In genomic region chr4:134975261-134975928, GRCm38 (mm10) we compare ENCODE assay signal across 8 mouse cellular contexts. TPM values are rescaled to one million over a fixed set of nuclear protein-coding genes. Genes with fewer than 3 reads are reported as not detected.
DNase-seq lines count a peak whose midpoint lies in the region; ATAC-seq and TF ChIP-seq lines count a peak whose summit lies in the region.

No protein-coding gene starts in this region.

- H3K4me2 ChIP-seq in lung, embryonic 14.5 days = no peak overlapping the region
- no peak overlapping the region for H3K4me2 ChIP-seq in forebrain, embryonic 15.5 days (replicated peaks)
- H3K4me2 ChIP-seq in midbrain, embryonic 13.5 days (replicated peaks) = peak overlapping the region; percentile 25; the same call in 1 of the 2 replicates

- DNase-seq in lung, embryonic 14.5 days = peak; percentile 77
- DNase-seq in lung, postnatal 36 days = no peak
- DNase-seq in gastrocnemius, postnatal 36 days = no peak
- DNase-seq in ovary, adult 18-20 months (ENCODE audit: low spot score) = no peak
- DNase-seq in urinary bladder, postnatal 25 days (ENCODE audit: low spot score) = no peak

- no peak for TF ChIP-seq POLR2A in bone marrow, adult 2 months (IDR thresholded peaks at IDR 0.05; ENCODE audit: borderline replicate concordance, control insufficient read depth, low read depth, low read length)

- TF ChIP-seq CTCF in lung, embryonic 14.5 days (IDR thresholded peaks at IDR 0.05; ENCODE audit: low read depth) = peak; percentile 67
- peak; percentile 40; the same call in 1 of the 2 replicates for TF ChIP-seq CTCF in bone marrow, adult 2 months (IDR thresholded peaks at IDR 0.05; ENCODE audit: control insufficient read depth, insufficient read depth, low read length)

- H3K4me1 ChIP-seq in lung, embryonic 14.5 days (ENCODE audit: insufficient read depth) = no peaks in the 10 kb centered on the region
- H3K4me1 ChIP-seq in bone marrow, adult 2 months (ENCODE audit: control insufficient read depth, insufficient read depth, low read length) = no peaks in the 10 kb centered on the region
- no peaks in the 10 kb centered on the region for H3K4me1 ChIP-seq in forebrain, embryonic 15.5 days
- peaks cover 7% of the 10 kb centered on the region; the same call in 1 of the 2 replicates for H3K4me1 ChIP-seq in midbrain, embryonic 13.5 days (replicated peaks)

- H3K27ac ChIP-seq in lung, embryonic 14.5 days (ENCODE audit: low read depth) = peak overlapping the region; percentile 86
- H3K27ac ChIP-seq in bone marrow, adult 2 months (ENCODE audit: control insufficient read depth, insufficient read depth, low read depth, low read length, poor library complexity) = no peak overlapping the region
- no peak overlapping the region for H3K27ac ChIP-seq in forebrain, embryonic 15.5 days (replicated peaks)
- H3K27ac ChIP-seq in midbrain, embryonic 13.5 days = no peak overlapping the region

- ATAC-seq in lung, embryonic 14.5 days (ENCODE audit: insufficient read depth) = peak; percentile 90
- 0 out of 2 replicates have a peak, but pooled peaks have one; percentile 35 for ATAC-seq in forebrain, embryonic 15.5 days (replicated peaks)
- ATAC-seq in midbrain, embryonic 13.5 days = 0 out of 2 replicates have a peak, but pooled peaks have one; percentile 56

- no peak overlapping the region for H3K4me3 ChIP-seq in lung, embryonic 14.5 days (ENCODE audit: low read depth, low read length)
- H3K4me3 ChIP-seq in bone marrow, adult 2 months (replicated peaks; ENCODE audit: control insufficient read depth, low read depth, low read length) = no peak overlapping the region
- H3K4me3 ChIP-seq in forebrain, embryonic 15.5 days = no peak overlapping the region
- no peak overlapping the region for H3K4me3 ChIP-seq in midbrain, embryonic 13.5 days (replicated peaks)

- WGBS in lung, embryonic 14.5 days = 32% methylated on average over 14 of the region's 14 CpGs
- WGBS in bone marrow, adult 2 months = 81% methylated on average over 14 of the region's 14 CpGs
- 15% methylated on average over 14 of the region's 14 CpGs for WGBS in forebrain, embryonic 15.5 days
- 24% methylated on average over 14 of the region's 14 CpGs for WGBS in midbrain, embryonic 13.5 days

- intact Hi-C loops in gastrocnemius, postnatal 36 days (cut with DNase I) = no loop called here

- H3K36me3 ChIP-seq in lung, embryonic 14.5 days (ENCODE audit: insufficient read depth) = no peaks in the 10 kb centered on the region
- no peaks in the 10 kb centered on the region for H3K36me3 ChIP-seq in forebrain, embryonic 15.5 days
- no peaks in the 10 kb centered on the region for H3K36me3 ChIP-seq in midbrain, embryonic 13.5 days

- H3K9ac ChIP-seq in lung, embryonic 14.5 days = no peak overlapping the region
- H3K9ac ChIP-seq in forebrain, embryonic 15.5 days (replicated peaks) = no peak overlapping the region
- no peak overlapping the region for H3K9ac ChIP-seq in midbrain, embryonic 13.5 days (replicated peaks)

- H3K27me3 ChIP-seq in lung, embryonic 14.5 days (ENCODE audit: insufficient read depth, low read length) = no peaks in the 10 kb centered on the region
- no peaks in the 10 kb centered on the region for H3K27me3 ChIP-seq in forebrain, embryonic 15.5 days
- peaks cover 3% of the 10 kb centered on the region; the same call in 1 of the 2 replicates for H3K27me3 ChIP-seq in midbrain, embryonic 13.5 days

- no peaks in the 10 kb centered on the region for H3K9me3 ChIP-seq in lung, embryonic 14.5 days (ENCODE audit: low read depth, low read length)
- no peaks in the 10 kb centered on the region for H3K9me3 ChIP-seq in forebrain, embryonic 15.5 days
- no peaks in the 10 kb centered on the region for H3K9me3 ChIP-seq in midbrain, embryonic 13.5 days

RNA-seq across cellular contexts. Expression of gene Syf2, which starts 44.7 kb away (rescaled TPM):
- polyA plus RNA-seq in lung, embryonic 14.5 days (2014; fragmentation: Nextera tagmentation; extraction: Ambion mirVana) = 59.6 and 63.2 TPM in 2 replicates
- 113 and 165 TPM in 2 replicates for polyA plus RNA-seq in bone marrow, adult 2 months (2011; ENCODE audit: insufficient read depth, insufficient read length, low replicate concordance, missing spikeins)
- 75.1 and 77.3 TPM in 2 replicates for polyA plus RNA-seq in forebrain, embryonic 15.5 days (2015; fragmentation: Nextera tagmentation; extraction: Ambion mirVana)
- polyA plus RNA-seq in midbrain, embryonic 13.5 days (2015; fragmentation: Nextera tagmentation; extraction: Ambion mirVana) = 74.0 and 75.3 TPM in 2 replicates
- total RNA-seq in gastrocnemius, postnatal 36 days (2021) = 10 to 100 TPM; 31.4 to 39.2 TPM

RNA-seq across cellular contexts. Expression of gene Rsrp1, which starts 52.0 kb away (rescaled TPM):
- 341 and 344 TPM in 2 replicates for polyA plus RNA-seq in lung, embryonic 14.5 days (2014; fragmentation: Nextera tagmentation; extraction: Ambion mirVana)
- 590 and 975 TPM in 2 replicates for polyA plus RNA-seq in bone marrow, adult 2 months (2011; ENCODE audit: insufficient read depth, insufficient read length, low replicate concordance, missing spikeins)
- polyA plus RNA-seq in forebrain, embryonic 15.5 days (2015; fragmentation: Nextera tagmentation; extraction: Ambion mirVana) = 555 and 574 TPM in 2 replicates
- polyA plus RNA-seq in midbrain, embryonic 13.5 days (2015; fragmentation: Nextera tagmentation; extraction: Ambion mirVana) = 601 and 620 TPM in 2 replicates
- 100 to 1,000 TPM; 146 to 182 TPM for total RNA-seq in gastrocnemius, postnatal 36 days (2021)

Comparison
In these comparisons a context has a peak if more than half of its experiments do, and no peak if none do; other contexts are left out.
1. ATAC-seq: peak in every context shown above with its lines; median percentile 90 in lung, embryonic 14.5 days; 56 in midbrain, embryonic 13.5 days; 35 in forebrain, embryonic 15.5 days.